Mouse (Mus musculus) CH12.LX (cell line): ENCODE results near the gene Boc. TPM values are rescaled to one million over a fixed set of nuclear protein-coding genes. Genes with fewer than 3 reads are reported as not detected.

Experiments used
- DNase-seq: peaks from one replicate; pipeline ENCODE4 v3.0.0-alpha.2; 2013; ENCODE audit errors: extremely low read depth
- H3K27ac ChIP-seq: 2 replicates; pipeline ENCODE4 v1.5.1; 2012; ENCODE audit warnings: low read depth, mild to moderate bottlenecking, control low read depth, moderate library complexity; ENCODE audit not compliant: insufficient read depth
- H3K27me3 ChIP-seq: replicated peaks from 2 replicates; pipeline ENCODE3; 2012; ENCODE audit warnings: inconsistent platforms
- H3K36me3 ChIP-seq, 2 experiments: replicated peaks in 1 of 2; 2 replicates each; pipeline versions ENCODE3 to v1.6.1; 2012; ENCODE audit warnings: inconsistent platforms in 1 of 2, low read length in 1 of 2, mild to moderate bottlenecking in 1 of 2, mixed read lengths in 1 of 2, moderate library complexity in 1 of 2; ENCODE audit not compliant: control insufficient read depth in 1 of 2, insufficient read depth in 1 of 2
- H3K4me1 ChIP-seq, 2 experiments: 2 replicates each; pipeline ENCODE4 v1.6.1; 2012; ENCODE audit warnings: inconsistent platforms in 1 of 2, moderate library complexity in 1 of 2; ENCODE audit not compliant: insufficient read depth in 2 of 2, control insufficient read depth in 1 of 2
- H3K4me2 ChIP-seq: 2 replicates; pipeline ENCODE4 v1.6.1; 2012; ENCODE audit warnings: low read depth, mild to moderate bottlenecking, control low read depth; ENCODE audit not compliant: poor library complexity, insufficient read depth, severe bottlenecking
- H3K4me3 ChIP-seq, 3 experiments: fragments of 150-350 bp in 1 of 3; sonication (generic) in 1 of 3; replicated peaks in 1 of 3; 2 replicates each; pipeline versions ENCODE3 to v1.5.1; 2011 to 2012; ENCODE audit warnings: low read depth in 2 of 3, low read length in 2 of 3, mild to moderate bottlenecking in 2 of 3, moderate library complexity in 2 of 3, control low read depth in 1 of 3, improper control_type of control experiment in 1 of 3, inconsistent platforms in 1 of 3, mixed read lengths in 1 of 3; ENCODE audit not compliant: poor library complexity in 1 of 3
- H3K79me2 ChIP-seq: replicated peaks from 2 replicates; pipeline ENCODE4 v1.6.1; 2012; ENCODE audit warnings: mild to moderate bottlenecking, moderate library complexity; ENCODE audit not compliant: control insufficient read depth, poor library complexity, insufficient read depth, severe bottlenecking; ENCODE audit errors: extremely low read depth
- H3K9ac ChIP-seq: 2 replicates; pipeline ENCODE4 v1.6.1; 2012; ENCODE audit warnings: low read depth, mild to moderate bottlenecking, control low read depth, moderate library complexity; ENCODE audit not compliant: insufficient read depth
- H3K9me3 ChIP-seq: replicated peaks from 2 replicates; pipeline ENCODE3; 2012; ENCODE audit warnings: low read length, inconsistent platforms, mixed read lengths
- CHD1 ChIP-seq: IDR thresholded peaks from 2 replicates; pipeline ENCODE4 v1.6.1; 2012; ENCODE audit warnings: low read depth, low read length, improper control_type of control experiment, inconsistent platforms
- EP300 ChIP-seq: IDR thresholded peaks from 2 replicates; pipeline ENCODE4 v1.6.1; 2011; ENCODE audit warnings: low read length, improper control_type of control experiment
- GABPA ChIP-seq: IDR thresholded peaks from 2 replicates; pipeline ENCODE4 v1.6.1; 2012; ENCODE audit warnings: low read depth, low read length, improper control_type of control experiment, inconsistent platforms; ENCODE audit not compliant: insufficient replicate concordance
- IRF4 ChIP-seq: IDR thresholded peaks from 2 replicates; pipeline ENCODE4 v1.6.1; 2014; ENCODE audit warnings: low read depth, mild to moderate bottlenecking, inconsistent platforms, low read length, improper control_type of control experiment
- MAFK ChIP-seq: IDR thresholded peaks from 2 replicates; pipeline ENCODE4 v1.6.1; 2011; ENCODE audit warnings: low read length, improper control_type of control experiment; ENCODE audit not compliant: insufficient replicate concordance
- MAZ ChIP-seq: IDR thresholded peaks from 2 replicates; pipeline ENCODE4 v1.6.1; 2012; ENCODE audit warnings: low read depth, mild to moderate bottlenecking, inconsistent platforms, low read length, improper control_type of control experiment, moderate library complexity
- MYC ChIP-seq: IDR thresholded peaks from 2 replicates; pipeline ENCODE4 v1.6.1; 2011; ENCODE audit warnings: low read depth, mild to moderate bottlenecking, improper control_type of control experiment, low read length
- NELFE ChIP-seq: IDR thresholded peaks from 2 replicates; pipeline ENCODE4 v1.6.1; 2011; ENCODE audit warnings: low read depth, low read length, improper control_type of control experiment
- NRF1 ChIP-seq: IDR thresholded peaks from 2 replicates; pipeline ENCODE4 v1.6.1; 2014; ENCODE audit warnings: low read depth, mild to moderate bottlenecking, inconsistent platforms, low read length, improper control_type of control experiment, moderate library complexity
- RCOR1 ChIP-seq: conservative IDR thresholded peaks from 2 replicates; pipeline ENCODE4 v1.6.1; 2012; ENCODE audit warnings: low read depth, mild to moderate bottlenecking, inconsistent platforms, low read length, improper control_type of control experiment
- TBP ChIP-seq: conservative IDR thresholded peaks from 2 replicates; pipeline ENCODE4 v1.6.1; 2011; ENCODE audit warnings: low read depth, low read length, improper control_type of control experiment
- ZC3H11A ChIP-seq: IDR thresholded peaks from 2 replicates; pipeline ENCODE4 v1.6.1; 2012; ENCODE audit warnings: low read depth, mild to moderate bottlenecking, inconsistent platforms, low read length, improper control_type of control experiment
- ZMIZ1 ChIP-seq: IDR thresholded peaks from 2 replicates; pipeline ENCODE4 v1.6.1; 2012; ENCODE audit warnings: low read depth, mild to moderate bottlenecking, inconsistent platforms, low read length, improper control_type of control experiment
- ZNF384 ChIP-seq: IDR thresholded peaks from 2 replicates; pipeline ENCODE4 v1.6.1; 2012; ENCODE audit warnings: low read depth, low read length, improper control_type of control experiment, inconsistent platforms
- dilution Hi-C: fragments of 300-500 bp; cut with MboI; formaldehyde crosslinking; loops from 2 replicates; pipeline ENCODE4 v1.14.3; 2020; ENCODE audit warnings: low sequenced_read_pairs; ENCODE audit not compliant: extremely low pct_unique_long_range_greater_than_20kb, extremely low pct_ligation_motif_present
- in situ Hi-C: fragments of 300-500 bp; cut with MboI; formaldehyde crosslinking; loops from 3 replicates; pipeline ENCODE4 v1.14.3; 2019; ENCODE audit warnings: low sequenced_read_pairs, low pct_ligation_motif_present, low pct_unique_long_range_greater_than_20kb, mixed read lengths
- polyA plus RNA-seq: library from polyadenylated mRNA; unstranded; fragments of >175 nt; gene quantifications from 2 replicates; pipeline ENCODE4 v1.2.1, GENCODE M21; 2012; ENCODE audit warnings: low read depth; ENCODE audit not compliant: insufficient read length
- total RNA-seq, 2 experiments: library from RNA; depleted of rRNA; stranded (reverse); fragments of 300-350 nt in 1 of 2; fragments of >200 nt in 1 of 2; gene quantifications; 2 replicates each; pipeline ENCODE4 v1.2.3; 2012 to 2014

Boc gene
- total RNA-seq (2012; rRNA removed) (0.25 and 0.29 TPM in 2 replicates), total RNA-seq (2014; rRNA removed) (0.47 and 0.67 TPM in 2 replicates), polyA plus RNA-seq (1.2 and 1.5 TPM in 2 replicates)

- no peak for DNase-seq
- Histone ChIP-seq H3K4me3 (no peak within 1 kb of the TSS), H3K79me2 (no peaks in the 10 kb centered on the region), H3K9ac (no peak within 1 kb of the TSS), H3K9me3 (no peaks in the 10 kb centered on the region), H3K4me1 (peaks cover 0 to 19% of the 10 kb centered on the region in 2 experiments; a peak in 2 of 4 replicates), H3K27ac (no peak within 1 kb of the TSS)
- dilution Hi-C loops, result no loop called here
- no peak for TF ChIP-seq NELFE
- TF ChIP-seq NRF1, result no peak
- TF ChIP-seq GABPA, result no peak
- no peak for TF ChIP-seq MAFK
- no peak for TF ChIP-seq EP300
- TF ChIP-seq RCOR1, result no peak
- TF ChIP-seq MAZ, result no peak
- TF ChIP-seq ZMIZ1, result no peak
- no peak for TF ChIP-seq MYC
- TF ChIP-seq ZC3H11A, result no peak
- no peak for TF ChIP-seq IRF4
- no peak for TF ChIP-seq TBP
- TF ChIP-seq CHD1, result no peak
- TF ChIP-seq, all 38 proteins: peak for 0
- in situ Hi-C loops, result no loop called here
- Histone ChIP-seq H3K4me2 (no peak within 1 kb of the TSS), H3K36me3 (no peaks in the 10 kb centered on the region), H3K27me3 (no peaks in the 10 kb centered on the region)
These were observed at the start of gene Boc for GRCm38 (mm10) chr16:44558471-44559329. Gene Boc (minus strand): TSS chr16:44558897.

DNA sequence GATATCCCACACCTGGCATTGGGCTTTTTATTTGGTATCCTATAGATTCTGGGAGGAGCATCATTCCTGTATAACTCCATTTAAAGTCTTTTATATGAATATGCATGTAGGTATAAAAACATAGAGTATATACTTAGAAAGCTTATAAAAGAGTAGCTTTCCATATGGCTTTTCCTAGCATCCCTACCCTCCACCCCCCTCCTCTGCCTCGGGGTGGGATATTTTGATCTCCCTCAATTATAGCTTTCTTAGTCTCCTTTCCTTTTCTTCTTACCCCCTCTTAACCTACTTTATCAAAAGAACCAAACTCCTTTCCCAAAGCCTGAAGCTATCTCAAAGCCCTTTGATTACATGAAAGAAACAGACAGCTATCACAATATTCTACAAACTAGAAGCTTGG, 47.9 kb upstream of the Boc start:
- in situ Hi-C loops, result no loop called here
- Histone ChIP-seq H3K36me3 (no peaks in the 10 kb centered on the region), H3K9ac (no peak overlapping the region), H3K79me2 (no peaks in the 10 kb centered on the region), H3K4me2 (no peak overlapping the region), H3K27ac (no peak overlapping the region), H3K9me3 (no peaks in the 10 kb centered on the region), H3K4me1 (peaks cover 3 to 9% of the 10 kb centered on the region in 2 experiments; a peak in 2 of 4 replicates), H3K4me3 (no peak overlapping the region), H3K27me3 (no peaks in the 10 kb centered on the region)
- no peak for TF ChIP-seq IRF4
- no peak for TF ChIP-seq ZNF384
- no peak for TF ChIP-seq NRF1
- no peak for DNase-seq
- dilution Hi-C loops, result no loop called here
